Mouse (Mus musculus) embryonic facial prominence, embryonic 10.5 days (tissue): Measurements from ENCODE around the gene Vmn1r76. TPM values are rescaled to one million over a fixed set of nuclear protein-coding genes. Genes with fewer than 3 reads are reported as not detected.

Source experiments
- DNase-seq: peaks from one replicate; pipeline ENCODE4 v3.0.0-alpha.2; 2017; ENCODE audit warnings: low spot score
- H3K27ac ChIP-seq: fragments of 300-500 bp; sonication (generic); replicated peaks from 2 replicates; pipeline ENCODE4 v1.5.1; 2016; ENCODE audit warnings: mild to moderate bottlenecking
- H3K27me3 ChIP-seq: fragments of 300-500 bp; sonication (generic); replicated peaks from 2 replicates; pipeline ENCODE4 v1.6.1; 2016; ENCODE audit warnings: low read depth, mild to moderate bottlenecking; ENCODE audit not compliant: poor library complexity, severe bottlenecking
- H3K36me3 ChIP-seq: fragments of 300-500 bp; sonication (generic); replicated peaks from 2 replicates; pipeline ENCODE4 v1.6.1; 2016; ENCODE audit warnings: mild to moderate bottlenecking, moderate library complexity
- H3K4me1 ChIP-seq: fragments of 300-500 bp; sonication (generic); 2 replicates; pipeline ENCODE4 v1.6.1; 2016
- H3K4me3 ChIP-seq: fragments of 300-500 bp; sonication (generic); 2 replicates; pipeline ENCODE4 v1.5.1; 2016; ENCODE audit warnings: mild to moderate bottlenecking, moderate library complexity
- H3K9me3 ChIP-seq: fragments of 300-500 bp; sonication (generic); 2 replicates; pipeline ENCODE4 v1.6.1; 2016; ENCODE audit warnings: mild to moderate bottlenecking
- WGBS: fragments of 180-500 bp; shearing (Covaris S2); methylation state at CpG from one replicate; pipeline ENCODE4 v1.1.7; 2016; 5-methylcytosine and 5-hydroxymethylcytosine counted together
- polyA plus RNA-seq: library from polyadenylated mRNA; unstranded; fragments of >200 nt; fragmentation: Nextera tagmentation; extraction: Ambion mirVana; gene quantifications from 2 replicates; pipeline ENCODE4 v1.2.1, GENCODE M21; 2016

The Vmn1r76 gene
- polyA plus RNA-seq, result not detected in 2 replicates

DNA sequence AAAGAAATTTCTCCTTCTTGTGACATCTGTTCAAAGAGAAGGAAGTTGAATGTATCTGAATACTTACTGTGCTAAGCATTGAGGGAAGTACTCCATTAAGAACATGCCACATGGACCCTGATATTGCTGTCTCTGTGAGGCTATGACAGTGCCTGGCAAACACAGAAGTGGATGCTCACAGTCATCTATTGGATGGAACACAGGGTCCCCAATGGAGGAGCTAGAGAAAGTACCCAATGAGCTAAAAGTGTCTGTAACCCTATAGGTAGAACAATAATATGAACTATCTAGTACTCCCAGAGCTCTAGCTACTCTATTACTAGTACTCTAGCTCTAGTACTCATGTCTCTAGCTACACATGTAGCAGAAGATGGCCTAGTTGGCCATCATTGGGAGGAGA is at the start of gene Vmn1r76:
TSS of gene Vmn1r76 (minus strand) at position 101 of the 400 bp plus-strand sequence.
- H3K27me3 ChIP-seq, result no peaks in the 10 kb centered on the region
- DNase-seq, result no peak
- H3K4me1 ChIP-seq, result no peaks in the 10 kb centered on the region
- no peak within 1 kb of the TSS for H3K27ac ChIP-seq
- peaks cover 35% of the 10 kb centered on the region for H3K9me3 ChIP-seq
- H3K36me3 ChIP-seq, result no peaks in the 10 kb centered on the region
- H3K4me3 ChIP-seq, result no peak within 1 kb of the TSS

DNA sequence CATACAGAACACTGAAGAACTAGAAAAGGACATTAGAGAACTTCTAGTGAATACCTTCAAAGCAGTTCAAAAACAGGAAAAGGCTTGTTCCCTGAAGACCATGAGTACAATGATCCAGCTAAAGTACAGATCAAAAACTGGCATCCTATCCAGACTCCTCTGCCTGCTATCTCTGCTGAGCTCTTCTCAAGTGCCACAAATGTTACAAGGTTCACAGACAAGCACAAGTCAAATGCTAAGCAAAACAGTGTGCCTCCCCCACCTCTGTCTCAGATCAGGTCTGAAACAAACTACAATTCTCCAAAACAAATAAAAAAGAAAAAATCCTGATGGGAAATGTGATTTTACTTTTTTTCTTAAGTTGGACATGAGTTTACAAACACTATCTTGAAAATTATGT is 34.6 kb upstream of the Vmn1r76 start:
- Histone ChIP-seq H3K27ac (no peak overlapping the region), H3K9me3 (peaks cover 32% of the 10 kb centered on the region), H3K4me3 (no peak overlapping the region), H3K4me1 (no peaks in the 10 kb centered on the region), H3K27me3 (no peaks in the 10 kb centered on the region), H3K36me3 (no peaks in the 10 kb centered on the region)
- no peak for DNase-seq

DNA sequence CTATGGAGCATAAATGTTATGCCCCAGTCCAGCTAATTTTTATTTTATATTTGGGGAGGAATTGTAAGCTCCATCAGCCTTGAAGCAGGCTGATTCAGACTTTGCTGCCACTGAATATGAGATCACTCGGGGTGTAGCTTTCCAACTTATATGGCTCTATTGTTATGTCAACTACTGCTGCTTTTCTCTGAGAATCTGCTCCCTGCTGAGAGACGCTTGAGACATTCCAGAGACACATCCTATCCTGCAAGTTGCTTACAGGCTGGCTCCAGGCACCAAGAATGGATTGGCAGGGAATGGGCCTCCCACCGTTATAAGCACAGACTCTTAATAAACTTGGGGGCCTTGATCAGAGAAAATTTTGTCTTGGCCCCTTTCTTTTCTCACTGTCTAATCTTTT is 10.0 kb upstream of the Vmn1r76 start:
- peaks cover 70% of the 10 kb centered on the region for H3K9me3 ChIP-seq
- WGBS, result 73% methylated on average over 3 of the region's 3 CpGs
- no peaks in the 10 kb centered on the region for H3K27me3 ChIP-seq
- no peak overlapping the region for H3K4me3 ChIP-seq
- H3K36me3 ChIP-seq, result no peaks in the 10 kb centered on the region
- DNase-seq, result no peak
- H3K4me1 ChIP-seq, result no peaks in the 10 kb centered on the region
- no peak overlapping the region for H3K27ac ChIP-seq

DNA sequence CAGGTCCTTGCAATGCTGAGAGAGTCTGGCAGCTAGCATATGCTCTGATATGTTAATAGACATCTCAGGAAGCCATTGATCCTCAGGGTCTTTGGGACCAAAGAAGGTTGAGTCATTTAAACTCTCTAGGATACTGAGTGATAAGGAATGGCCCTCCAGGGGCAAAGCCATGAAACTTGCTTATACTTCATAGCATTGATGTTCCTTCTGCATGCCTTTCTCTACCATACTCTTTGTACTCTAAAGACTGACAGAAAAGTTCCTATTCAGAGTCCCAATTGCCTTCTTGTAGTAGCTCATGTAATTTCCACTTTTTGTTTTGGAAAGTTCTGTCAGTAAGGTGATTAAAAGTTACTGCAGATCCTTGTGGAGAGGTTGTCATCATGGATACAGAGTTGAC is 63.7 kb downstream of the Vmn1r76 start, which contains the start of gene Vmn1r75:
TSS of gene Vmn1r75 (plus strand) at position 301 of the 400 bp plus-strand sequence.
- no peak for DNase-seq
- H3K27ac ChIP-seq, result no peak within 1 kb of the TSS
- no peaks in the 10 kb centered on the region for H3K36me3 ChIP-seq
- no peaks in the 10 kb centered on the region for H3K4me1 ChIP-seq
- H3K4me3 ChIP-seq, result no peak within 1 kb of the TSS
- peaks cover 18% of the 10 kb centered on the region for H3K9me3 ChIP-seq
- no peaks in the 10 kb centered on the region for H3K27me3 ChIP-seq

Other genes with a start within 250 kb of the Vmn1r76 start
- not detected in 2 replicates for gene Vmn1r73, start 207.9 kb downstream of the Vmn1r76 start, polyA plus RNA-seq
- gene Vmn1r74, start 104.2 kb downstream of the Vmn1r76 start, polyA plus RNA-seq, result not detected in 2 replicates
- not detected in 2 replicates for gene Vmn1r75, start 63.6 kb downstream of the Vmn1r76 start, polyA plus RNA-seq
- gene Vmn1r77, start 98.5 kb upstream of the Vmn1r76 start, polyA plus RNA-seq, result not detected in 2 replicates
- not detected in 2 replicates for gene Vmn1r78, start 212.0 kb upstream of the Vmn1r76 start, polyA plus RNA-seq
- not detected in 2 replicates for gene Vmn1r79, start 233.1 kb upstream of the Vmn1r76 start, polyA plus RNA-seq